In genomic region chr15:17181358-17182022, GRCm38 (mm10) we compare ENCODE assay signal across 34 mouse cellular contexts.
"Had no signal": no experiment of that assay in that cellular context is flagged by ENCODE, and none has a peak within 500 bp of the region (broad histone marks: within the 10 kb centered on the region; RNA-seq: fewer than 3 reads in every experiment).

No protein-coding gene starts in this region.

- H3K4me1 ChIP-seq: heart, embryonic 10.5 days; heart, embryonic 12.5 days; heart, embryonic 13.5 days; heart, embryonic 15.5 days; hindbrain, embryonic 10.5 days; hindbrain, embryonic 12.5 days; hindbrain, embryonic 13.5 days; hindbrain, embryonic 15.5 days; kidney, embryonic 15.5 days had no signal

- H3K9me3 ChIP-seq: heart, embryonic 10.5 days; heart, embryonic 12.5 days; heart, embryonic 13.5 days; heart, embryonic 15.5 days; hindbrain, embryonic 10.5 days; hindbrain, embryonic 12.5 days; hindbrain, embryonic 13.5 days; hindbrain, embryonic 15.5 days; kidney, embryonic 15.5 days had no signal

- H3K9ac ChIP-seq: heart, embryonic 12.5 days; heart, embryonic 13.5 days; heart, embryonic 15.5 days; hindbrain, embryonic 12.5 days; hindbrain, embryonic 13.5 days; hindbrain, embryonic 14.5 days; hindbrain, embryonic 15.5 days; kidney, embryonic 15.5 days had no signal

- H3K27ac ChIP-seq: heart, adult 2 months; heart, embryonic 10.5 days; heart, embryonic 13.5 days; heart, embryonic 15.5 days; hindbrain, embryonic 10.5 days; hindbrain, embryonic 12.5 days; hindbrain, embryonic 13.5 days; hindbrain, embryonic 14.5 days; hindbrain, embryonic 15.5 days; hindbrain, postnatal 0 days; kidney, embryonic 15.5 days; kidney, postnatal 0 days; layer of hippocampus, adult 2 months; left cerebral cortex, adult 2 months had no signal

- ATAC-seq: hindbrain, embryonic 16.5 days; hindbrain, postnatal 0 days; inflammation-experienced regulatory T-cells, adult 6 months had no signal

- H3K27me3 ChIP-seq: heart, embryonic 12.5 days; heart, embryonic 13.5 days; heart, embryonic 15.5 days; hindbrain, embryonic 12.5 days; hindbrain, embryonic 13.5 days; hindbrain, embryonic 15.5 days; kidney, embryonic 15.5 days had no signal

- H3K4me3 ChIP-seq: heart, adult 2 months; heart, embryonic 10.5 days; heart, embryonic 12.5 days; heart, embryonic 13.5 days; heart, embryonic 15.5 days; hindbrain, embryonic 10.5 days; hindbrain, embryonic 12.5 days; hindbrain, embryonic 13.5 days; hindbrain, embryonic 15.5 days; kidney, embryonic 15.5 days; layer of hippocampus, adult 2 months; left cerebral cortex, adult 2 months had no signal

- H3K4me2 ChIP-seq: heart, embryonic 11.5 days; heart, embryonic 12.5 days; heart, embryonic 13.5 days; heart, embryonic 15.5 days; hindbrain, embryonic 12.5 days; hindbrain, embryonic 13.5 days; hindbrain, embryonic 14.5 days; hindbrain, embryonic 15.5 days; kidney, embryonic 15.5 days had no signal

- DNase-seq: heart, adult 18-20 months; heart, adult 2 months; heart, postnatal 10 days; heart, postnatal 14 days; heart, postnatal 36 days; heart, postnatal 4 days; kidney, adult 11 months; kidney, adult 18-20 months; kidney, adult 2 months; kidney, adult 8-10 months; kidney, postnatal 10 days; kidney, postnatal 14 days; kidney, postnatal 25 days; kidney, postnatal 36 days; kidney, postnatal 4 days; layer of hippocampus, adult 9-11 months; layer of hippocampus, postnatal 36 days had no signal

- H3K36me3 ChIP-seq: heart, embryonic 10.5 days; heart, embryonic 12.5 days; heart, embryonic 13.5 days; heart, embryonic 15.5 days; hindbrain, embryonic 10.5 days; hindbrain, embryonic 12.5 days; hindbrain, embryonic 13.5 days; hindbrain, embryonic 15.5 days; kidney, embryonic 15.5 days had no signal
